25 mouse cellular contexts compared by ENCODE assay signal in genomic region chr2:166146446-166146845, GRCm38 (mm10). TPM values are rescaled to one million over a fixed set of nuclear protein-coding genes. Genes with fewer than 3 reads are reported as not detected.
DNase-seq lines count a peak whose midpoint lies in the region; ATAC-seq and TF ChIP-seq lines count a peak whose summit lies in the region.
"Had no signal": no experiment of that assay in that cellular context is flagged by ENCODE, and none has a peak within 500 bp of the region (broad histone marks: within the 10 kb centered on the region; RNA-seq: fewer than 3 reads in every experiment).

No protein-coding gene starts in this region.

- no peaks in the 10 kb centered on the region for H3K79me2 ChIP-seq in heart, adult 2 months (replicated peaks; ENCODE audit: control insufficient read depth, insufficient read depth, low read length)

- H3K27me3 ChIP-seq in heart, embryonic 12.5 days (replicated peaks): no peaks in the 10 kb centered on the region
- no peaks in the 10 kb centered on the region for H3K27me3 ChIP-seq in heart, postnatal 0 days (ENCODE audit: control insufficient read depth, insufficient read depth, low read length)
- H3K27me3 ChIP-seq in heart, adult 2 months (ENCODE audit: control insufficient read depth, insufficient read depth, low read length): no peaks in the 10 kb centered on the region
- H3K27me3 ChIP-seq in midbrain, postnatal 0 days (ENCODE audit: insufficient read depth, low read length): no peaks in the 10 kb centered on the region
- H3K27me3 ChIP-seq in midbrain, embryonic 13.5 days: peaks cover 2% of the 10 kb centered on the region; the same call in 1 of the 2 replicates
- H3K27me3 ChIP-seq in limb, embryonic 13.5 days: no peaks in the 10 kb centered on the region
- H3K27me3 ChIP-seq: embryonic facial prominence, embryonic 13.5 days; intestine, embryonic 15.5 days had no signal

- intact Hi-C loops in heart, postnatal 36 days (cut with DNase I): no loop called here
- intact Hi-C loops in heart, adult 2 months (cut with DNase I): no loop called here

- no peak for DNase-seq in heart, postnatal 36 days
- DNase-seq in heart, postnatal 0 days (ENCODE audit: low spot score): no peak
- DNase-seq in heart, adult 2 months: no peak
- DNase-seq in midbrain, postnatal 0 days (ENCODE audit: low spot score): no peak
- DNase-seq in right cerebral cortex, postnatal 25 days: no peak
- DNase-seq: adrenal gland, postnatal 25 days; cerebellum, adult 11-12 months; cerebellum, adult 9-11 months; embryo, embryonic 11 days; gastrocnemius, postnatal 10 days; layer of hippocampus, adult 9-11 months; lung, adult 18-20 months; lung, postnatal 4 days had no signal

- no peaks in the 10 kb centered on the region for H3K36me3 ChIP-seq in heart, embryonic 12.5 days
- no peaks in the 10 kb centered on the region for H3K36me3 ChIP-seq in heart, postnatal 0 days (replicated peaks; ENCODE audit: control insufficient read depth, insufficient read depth, low read length)
- H3K36me3 ChIP-seq in heart, adult 2 months (ENCODE audit: control insufficient read depth, insufficient read depth, low read length): no peaks in the 10 kb centered on the region
- no peaks in the 10 kb centered on the region for H3K36me3 ChIP-seq in midbrain, postnatal 0 days (ENCODE audit: insufficient read depth, low read length)
- H3K36me3 ChIP-seq in midbrain, embryonic 13.5 days: no peaks in the 10 kb centered on the region
- peaks cover 8% of the 10 kb centered on the region; the same call in 1 of the 2 replicates for H3K36me3 ChIP-seq in limb, embryonic 13.5 days
- H3K36me3 ChIP-seq: forebrain, embryonic 12.5 days; intestine, embryonic 15.5 days; liver, embryonic 12.5 days; midbrain, embryonic 12.5 days had no signal

- peak overlapping the region; percentile 40 for H3K9ac ChIP-seq in heart, embryonic 12.5 days
- H3K9ac ChIP-seq in heart, postnatal 0 days (replicated peaks; ENCODE audit: low read depth, low read length): no peak overlapping the region; the same call in 1 of the 2 replicates
- no peak overlapping the region for H3K9ac ChIP-seq in heart, adult 2 months (ENCODE audit: low read depth, low read length)
- H3K9ac ChIP-seq in midbrain, postnatal 0 days (replicated peaks; ENCODE audit: low read length, poor library complexity, severe bottlenecking): 0 out of 2 replicates have a peak overlapping the region, but pooled peaks have one; percentile 1
- H3K9ac ChIP-seq in midbrain, embryonic 13.5 days (replicated peaks): no peak overlapping the region
- peak overlapping the region; percentile 39; the same call in 1 of the 2 replicates for H3K9ac ChIP-seq in limb, embryonic 13.5 days
- H3K9ac ChIP-seq: embryonic facial prominence, embryonic 13.5 days; forebrain, embryonic 12.5 days; intestine, embryonic 15.5 days; liver, embryonic 12.5 days; midbrain, embryonic 12.5 days had no signal

- no peaks in the 10 kb centered on the region for H3K9me3 ChIP-seq in heart, embryonic 12.5 days (replicated peaks)
- no peaks in the 10 kb centered on the region for H3K9me3 ChIP-seq in heart, postnatal 0 days (replicated peaks; ENCODE audit: control insufficient read depth, low read length)
- H3K9me3 ChIP-seq in midbrain, postnatal 0 days (ENCODE audit: low read length): no peaks in the 10 kb centered on the region
- no peaks in the 10 kb centered on the region for H3K9me3 ChIP-seq in midbrain, embryonic 13.5 days
- H3K9me3 ChIP-seq in limb, embryonic 13.5 days: no peaks in the 10 kb centered on the region
- H3K9me3 ChIP-seq: embryonic facial prominence, embryonic 13.5 days; forebrain, embryonic 12.5 days; intestine, embryonic 15.5 days; liver, embryonic 12.5 days; megakaryocyte, embryonic 14.5 days; midbrain, embryonic 12.5 days had no signal

- TF ChIP-seq POLR2A in heart, adult 2 months (IDR thresholded peaks at IDR 0.05; ENCODE audit: insufficient read depth, low read depth, low read length): no peak

- ATAC-seq in heart, embryonic 12.5 days (ENCODE audit: insufficient number of reproducible peaks, low FRiP score): no peak
- no peak for ATAC-seq in heart, postnatal 0 days (ENCODE audit: insufficient read depth, low read depth)
- ATAC-seq in midbrain, postnatal 0 days (ENCODE audit: low FRiP score): no peak
- ATAC-seq in midbrain, embryonic 13.5 days: no peak
- ATAC-seq in limb, embryonic 13.5 days (ENCODE audit: low FRiP score, low read depth): no peak
- ATAC-seq: CD4-positive, CD25-positive, alpha-beta regulatory T cell, adult 4 months; hindbrain, embryonic 16.5 days; intestine, embryonic 15.5 days; liver, embryonic 12.5 days; lung, postnatal 0 days had no signal

- no peak for TF ChIP-seq EP300 in heart, postnatal 0 days (IDR thresholded peaks at IDR 0.05; ENCODE audit: low read depth)
- TF ChIP-seq EP300 in heart, adult 2 months (IDR thresholded peaks at IDR 0.05; ENCODE audit: insufficient read depth, low read depth, low read length): no peak

- WGBS in heart, embryonic 12.5 days: 70% methylated on average over 7 of the region's 7 CpGs
- WGBS in heart, postnatal 0 days: 74% methylated on average over 7 of the region's 7 CpGs
- WGBS in heart, adult 2 months: 84% methylated on average over 7 of the region's 7 CpGs
- WGBS in midbrain, postnatal 0 days: 96% methylated on average over 7 of the region's 7 CpGs
- 88% methylated on average over 7 of the region's 7 CpGs for WGBS in midbrain, embryonic 13.5 days
- WGBS in limb, embryonic 13.5 days: 75% methylated on average over 7 of the region's 7 CpGs

- H3K4me3 ChIP-seq in heart, embryonic 12.5 days: no peak overlapping the region
- H3K4me3 ChIP-seq in heart, postnatal 0 days (ENCODE audit: low read depth, low read length): no peak overlapping the region
- no peak overlapping the region for H3K4me3 ChIP-seq in heart, adult 2 months
- H3K4me3 ChIP-seq in midbrain, postnatal 0 days (ENCODE audit: low read depth, low read length): no peak overlapping the region
- no peak overlapping the region for H3K4me3 ChIP-seq in midbrain, embryonic 13.5 days (replicated peaks)
- no peak overlapping the region for H3K4me3 ChIP-seq in limb, embryonic 13.5 days
- H3K4me3 ChIP-seq: embryonic facial prominence, embryonic 13.5 days; forebrain, embryonic 12.5 days; intestine, embryonic 15.5 days; liver, embryonic 12.5 days; megakaryocyte, embryonic 14.5 days; midbrain, embryonic 12.5 days had no signal

- peaks cover 99% of the 10 kb centered on the region for H3K4me1 ChIP-seq in heart, embryonic 12.5 days (replicated peaks)
- H3K4me1 ChIP-seq in heart, postnatal 0 days (ENCODE audit: control insufficient read depth, insufficient read depth): peaks cover 82% of the 10 kb centered on the region
- peaks cover 14% of the 10 kb centered on the region for H3K4me1 ChIP-seq in heart, adult 2 months (ENCODE audit: control insufficient read depth, insufficient read depth, low read length)
- peaks cover 7% of the 10 kb centered on the region; the same call in 1 of the 2 replicates for H3K4me1 ChIP-seq in midbrain, postnatal 0 days (ENCODE audit: insufficient read depth, low read length)
- peaks cover 37% of the 10 kb centered on the region for H3K4me1 ChIP-seq in midbrain, embryonic 13.5 days (replicated peaks)
- peaks cover 99% of the 10 kb centered on the region for H3K4me1 ChIP-seq in limb, embryonic 13.5 days
- H3K4me1 ChIP-seq: liver, embryonic 12.5 days; megakaryocyte, embryonic 14.5 days had no signal

- H3K4me2 ChIP-seq in heart, embryonic 12.5 days: no peak overlapping the region
- H3K4me2 ChIP-seq in heart, postnatal 0 days (ENCODE audit: low read depth, low read length): no peak overlapping the region
- H3K4me2 ChIP-seq in midbrain, postnatal 0 days (ENCODE audit: low read depth, low read length, poor library complexity, severe bottlenecking): no peak overlapping the region
- H3K4me2 ChIP-seq in midbrain, embryonic 13.5 days (replicated peaks): no peak overlapping the region
- H3K4me2 ChIP-seq in limb, embryonic 13.5 days (replicated peaks): no peak overlapping the region
- H3K4me2 ChIP-seq: embryonic facial prominence, embryonic 13.5 days; forebrain, embryonic 12.5 days; intestine, embryonic 15.5 days; liver, embryonic 12.5 days; midbrain, embryonic 12.5 days had no signal

- H3K27ac ChIP-seq in heart, embryonic 12.5 days (ENCODE audit: poor library complexity, severe bottlenecking): no peak overlapping the region
- peak overlapping the region; percentile 41; the same call in 1 of the 2 replicates for H3K27ac ChIP-seq in heart, postnatal 0 days (ENCODE audit: low read depth)
- H3K27ac ChIP-seq in heart, adult 2 months: no peak overlapping the region
- H3K27ac ChIP-seq in midbrain, postnatal 0 days (ENCODE audit: low read depth, low read length): no peak overlapping the region
- no peak overlapping the region for H3K27ac ChIP-seq in midbrain, embryonic 13.5 days
- 0 out of 2 replicates have a peak overlapping the region, but pooled peaks have one; percentile 39 for H3K27ac ChIP-seq in limb, embryonic 13.5 days
- H3K27ac ChIP-seq: forebrain, embryonic 12.5 days; intestine, embryonic 15.5 days; liver, embryonic 12.5 days; midbrain, embryonic 12.5 days had no signal

- no peak for TF ChIP-seq CTCF in heart, postnatal 0 days (IDR thresholded peaks at IDR 0.05; ENCODE audit: low read depth)
- no peak for TF ChIP-seq CTCF in heart, adult 2 months (IDR thresholded peaks at IDR 0.05)
- no peak for TF ChIP-seq CTCF in midbrain, postnatal 0 days (IDR thresholded peaks at IDR 0.05)

RNA-seq across cellular contexts. Expression of gene Sulf2, which starts 9.0 kb away (rescaled TPM):
- polyA plus RNA-seq in heart, embryonic 12.5 days (2016; fragmentation: Nextera tagmentation; extraction: Ambion mirVana): 136 and 137 TPM in 2 replicates
- 10 to 100 TPM; 37.9 to 42.1 TPM for total RNA-seq in heart, postnatal 36 days (2021)
- 86.5 and 94.0 TPM in 2 replicates for total RNA-seq in heart, postnatal 0 days (2014; rRNA removed; ENCODE audit: low replicate concordance)
- polyA plus RNA-seq in heart, postnatal 0 days (2015; fragmentation: Nextera tagmentation; extraction: Ambion mirVana): 51.9 and 54.8 TPM in 2 replicates
- 10 to 100 TPM; 38.5 to 43.9 TPM for total RNA-seq in heart, adult 2 months (2021)
- polyA plus RNA-seq in heart, adult 2 months (2012; rRNA removed): 51.0 and 75.1 TPM in 2 replicates
- total RNA-seq in midbrain, postnatal 0 days (2014; rRNA removed): 127 and 131 TPM in 2 replicates
- 95.8 and 99.6 TPM in 2 replicates for polyA plus RNA-seq in midbrain, postnatal 0 days (2015; fragmentation: Nextera tagmentation; extraction: Ambion mirVana)
- polyA plus RNA-seq in midbrain, embryonic 13.5 days (2015; fragmentation: Nextera tagmentation; extraction: Ambion mirVana): 60.7 and 73.4 TPM in 2 replicates
- polyA plus RNA-seq in limb, embryonic 13.5 days (2015; fragmentation: Nextera tagmentation; extraction: Ambion mirVana): 171 and 181 TPM in 2 replicates

Comparison
In these comparisons a context has a peak if more than half of its experiments do, and no peak if none do; other contexts are left out.
1. H3K27ac ChIP-seq: peak in heart, postnatal 0 days (single experiment) and limb, embryonic 13.5 days (single experiment); none in heart, embryonic 12.5 days (single experiment), heart, adult 2 months (single experiment), midbrain, postnatal 0 days (single experiment) and midbrain, embryonic 13.5 days (single experiment).
2. H3K9ac ChIP-seq: peak in heart, embryonic 12.5 days (single experiment), midbrain, postnatal 0 days (single experiment) and limb, embryonic 13.5 days (single experiment); none in heart, postnatal 0 days (single experiment), heart, adult 2 months (single experiment) and midbrain, embryonic 13.5 days (single experiment).